Mouse (Mus musculus): ENCODE data around the gene Lnpep. TPM values are rescaled to one million over a fixed set of nuclear protein-coding genes. Genes with fewer than 3 reads are reported as not detected.

Gene Lnpep
- total and polyA plus RNA-seq, 2 experiments from 2014 or later, result 10.3 to 53.0 TPM

DNA sequence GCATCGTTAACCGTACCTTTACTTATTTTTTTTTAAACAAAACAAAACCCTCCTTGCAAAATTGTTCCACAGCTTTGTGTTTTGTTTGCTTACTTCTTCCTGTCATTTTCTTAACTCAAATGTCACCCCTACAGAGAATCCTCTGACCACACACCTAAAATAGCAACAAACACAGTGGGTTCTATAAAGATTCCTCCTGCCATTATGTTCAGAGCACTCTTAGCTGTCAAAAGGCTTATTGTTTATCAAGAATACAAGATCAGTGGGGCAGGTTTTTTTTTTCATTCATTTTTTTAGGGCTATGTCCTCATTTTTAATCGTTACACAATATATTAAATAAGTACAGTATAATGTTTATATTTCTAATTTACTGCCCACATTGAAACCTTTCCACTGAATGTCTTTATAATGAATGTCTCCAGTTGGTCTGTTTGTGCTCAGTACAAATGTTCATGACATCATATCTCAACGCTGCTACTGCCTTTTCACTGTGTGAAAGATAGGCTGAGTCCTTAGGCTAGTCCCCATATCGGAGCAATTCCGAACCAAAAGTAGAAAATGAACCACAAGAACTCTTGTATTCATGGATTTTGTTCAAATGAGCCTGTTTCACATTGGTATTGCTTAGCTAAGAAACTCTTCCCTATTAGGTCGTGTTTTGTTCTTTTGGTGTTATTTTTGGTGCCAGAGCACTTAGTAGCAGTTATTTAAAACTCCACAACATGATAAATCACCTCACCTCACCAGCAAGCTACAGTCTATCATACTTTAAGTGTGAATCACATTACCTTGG lies 1.2 kb upstream of the Lnpep start:
- H3K4me1 ChIP-seq (ENCODE audit: control insufficient read depth, insufficient read depth), result peaks cover 20% of the 10 kb centered on the region
- peak overlapping the region; percentile 83 for H3K4me3 ChIP-seq (ENCODE audit: low read depth, low read length)
- no peak for TF ChIP-seq EP300 (IDR thresholded peaks at IDR 0.05; ENCODE audit: low read depth)
- no peak for TF ChIP-seq CTCF (IDR thresholded peaks at IDR 0.05; ENCODE audit: low read depth)
- ATAC-seq (ENCODE audit: insufficient read depth, low read depth), result no peak
- H3K9ac ChIP-seq (replicated peaks; ENCODE audit: low read depth, low read length), result peak overlapping the region; percentile 95
- H3K9me3 ChIP-seq (replicated peaks; ENCODE audit: control insufficient read depth, low read length), result no peaks in the 10 kb centered on the region
- H3K36me3 ChIP-seq (replicated peaks; ENCODE audit: control insufficient read depth, insufficient read depth, low read length), result no peaks in the 10 kb centered on the region
- WGBS, result 17% methylated on average over 7 of the region's 7 CpGs
- H3K27ac ChIP-seq (ENCODE audit: low read depth), result peak overlapping the region; percentile 100
- H3K27me3 ChIP-seq (ENCODE audit: control insufficient read depth, insufficient read depth, low read length), result no peaks in the 10 kb centered on the region
- peak; percentile 54 for DNase-seq (ENCODE audit: low spot score)
- peak overlapping the region; percentile 83 for H3K4me2 ChIP-seq (ENCODE audit: low read depth, low read length)

DNA sequence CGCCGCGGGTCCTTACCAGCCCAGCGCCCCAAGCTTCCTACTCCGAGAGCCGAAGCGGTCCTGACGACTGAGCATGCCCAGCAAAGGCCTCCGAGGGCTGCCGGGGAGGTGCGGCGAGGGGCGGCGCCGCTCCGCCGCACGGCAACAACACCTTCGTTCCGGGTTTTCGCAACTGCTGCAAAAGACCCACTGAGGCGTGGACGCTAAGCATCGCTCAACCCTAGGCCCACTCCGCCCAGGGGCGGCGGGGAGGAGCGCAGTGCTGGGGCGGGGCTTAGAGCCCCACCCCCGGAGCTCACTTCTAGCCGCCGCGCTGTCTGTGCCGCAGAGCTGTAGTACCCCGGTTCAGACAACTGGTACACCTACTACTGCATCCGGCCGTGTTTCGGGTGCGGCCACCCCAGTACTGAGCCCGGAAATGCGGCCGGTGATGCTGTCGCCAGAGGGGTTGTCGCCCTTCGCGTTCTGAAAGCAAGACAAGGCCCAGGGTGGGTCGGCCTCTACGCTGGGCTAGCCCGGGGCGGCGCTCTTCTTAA lies 361 bp downstream of the Lnpep start:
- ATAC-seq (ENCODE audit: insufficient read depth, low read depth), result peak; percentile 94
- DNase-seq (ENCODE audit: low spot score), result peak; percentile 98
- TF ChIP-seq CTCF (IDR thresholded peaks at IDR 0.05; ENCODE audit: low read depth), result 0 out of 2 replicates have a peak, but pooled peaks have one; percentile 0
- no peak for TF ChIP-seq EP300 (IDR thresholded peaks at IDR 0.05; ENCODE audit: low read depth)
- Histone ChIP-seq H3K27me3 (ENCODE audit: control insufficient read depth, insufficient read depth, low read length) (no peaks in the 10 kb centered on the region), H3K9me3 (replicated peaks; ENCODE audit: control insufficient read depth, low read length) (no peaks in the 10 kb centered on the region), H3K36me3 (replicated peaks; ENCODE audit: control insufficient read depth, insufficient read depth, low read length) (no peaks in the 10 kb centered on the region), H3K4me3 (ENCODE audit: low read depth, low read length) (peak overlapping the region; percentile 83), H3K9ac (replicated peaks; ENCODE audit: low read depth, low read length) (peak overlapping the region; percentile 95), H3K27ac (ENCODE audit: low read depth) (peak overlapping the region; percentile 100), H3K4me1 (ENCODE audit: control insufficient read depth, insufficient read depth) (peaks cover 20% of the 10 kb centered on the region), H3K4me2 (ENCODE audit: low read depth, low read length) (peak overlapping the region; percentile 83)
- WGBS, result under 1% methylated on average over 51 of the region's 51 CpGs

DNA sequence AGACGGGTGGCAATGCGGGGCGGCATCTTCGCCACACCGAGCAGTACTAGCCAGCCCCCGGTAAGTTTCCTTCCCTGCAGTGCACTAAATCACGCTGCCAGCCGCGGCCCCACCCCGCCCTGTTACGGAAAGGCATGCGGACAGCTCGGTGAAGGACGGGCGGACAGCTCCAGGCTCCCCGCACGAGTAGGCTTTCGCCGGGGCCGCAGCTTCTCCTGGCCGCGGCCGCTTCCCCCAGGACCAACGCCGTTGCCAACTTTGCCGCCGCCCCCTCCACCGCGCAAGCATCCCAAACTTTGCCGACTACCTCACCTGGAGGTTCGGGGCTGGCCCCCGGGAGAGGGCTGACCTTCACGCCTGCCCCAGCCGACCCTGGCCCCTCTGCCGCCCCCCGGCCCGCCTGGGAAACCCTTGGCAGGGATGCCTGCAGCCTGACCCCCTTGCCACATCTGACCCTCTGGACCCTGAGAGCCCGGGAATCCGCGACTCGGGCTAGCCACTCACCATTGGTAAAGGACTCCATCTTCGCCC lies 895 bp downstream of the Lnpep start:
- Histone ChIP-seq H3K4me2 (ENCODE audit: low read depth, low read length) (peak overlapping the region; percentile 83), H3K4me1 (ENCODE audit: control insufficient read depth, insufficient read depth) (peaks cover 20% of the 10 kb centered on the region), H3K9me3 (replicated peaks; ENCODE audit: control insufficient read depth, low read length) (no peaks in the 10 kb centered on the region), H3K27ac (ENCODE audit: low read depth) (peak overlapping the region; percentile 100), H3K9ac (replicated peaks; ENCODE audit: low read depth, low read length) (peak overlapping the region; percentile 95), H3K27me3 (ENCODE audit: control insufficient read depth, insufficient read depth, low read length) (no peaks in the 10 kb centered on the region), H3K4me3 (ENCODE audit: low read depth, low read length) (peak overlapping the region; percentile 83), H3K36me3 (replicated peaks; ENCODE audit: control insufficient read depth, insufficient read depth, low read length) (no peaks in the 10 kb centered on the region)
- TF ChIP-seq CTCF (IDR thresholded peaks at IDR 0.05; ENCODE audit: low read depth) (no peak), EP300 (IDR thresholded peaks at IDR 0.05; ENCODE audit: low read depth) (no peak)
- peak; percentile 6 for ATAC-seq (ENCODE audit: insufficient read depth, low read depth)
- DNase-seq (ENCODE audit: low spot score), result peak; percentile 59
- WGBS, result under 1% methylated on average over 41 of the region's 42 CpGs

DNA sequence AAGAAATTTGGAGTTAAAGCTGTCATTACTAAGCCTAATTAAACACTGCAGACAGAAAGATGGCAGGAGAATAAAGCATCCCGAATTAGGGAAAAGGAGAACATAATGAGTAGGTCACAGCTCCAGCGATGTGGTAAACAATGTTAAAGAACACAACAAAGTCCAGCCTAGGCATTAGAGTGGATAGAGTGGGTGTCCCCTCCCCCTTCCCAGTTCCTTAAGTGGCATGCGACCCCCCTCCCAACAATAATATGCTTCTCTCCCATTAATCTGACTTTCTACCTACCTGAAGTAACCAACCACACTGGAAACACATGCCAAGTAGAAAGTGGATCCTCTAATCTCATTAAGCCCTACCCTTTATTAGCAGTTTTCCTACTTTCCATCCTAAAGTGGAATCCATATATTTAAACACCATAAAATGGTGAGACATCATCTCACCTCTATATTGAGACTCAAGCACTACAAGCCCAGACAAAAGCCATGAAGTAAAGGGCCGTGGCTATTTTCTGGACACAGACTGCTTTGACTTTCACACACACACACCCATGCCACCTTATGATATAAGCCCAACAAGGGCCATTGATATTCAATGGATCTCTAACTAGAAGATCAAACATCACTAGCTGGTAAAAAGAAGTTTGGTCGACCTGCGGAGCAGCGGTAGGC lies 1.5 kb downstream of the Lnpep start:
- DNase-seq (ENCODE audit: low spot score), result no peak
- no peak for ATAC-seq (ENCODE audit: insufficient read depth, low read depth)
- Histone ChIP-seq H3K27ac (ENCODE audit: low read depth) (peak overlapping the region; percentile 100), H3K9me3 (replicated peaks; ENCODE audit: control insufficient read depth, low read length) (no peaks in the 10 kb centered on the region), H3K36me3 (replicated peaks; ENCODE audit: control insufficient read depth, insufficient read depth, low read length) (no peaks in the 10 kb centered on the region), H3K9ac (replicated peaks; ENCODE audit: low read depth, low read length) (peak overlapping the region; percentile 95), H3K4me3 (ENCODE audit: low read depth, low read length) (peak overlapping the region; percentile 83), H3K4me1 (ENCODE audit: control insufficient read depth, insufficient read depth) (peaks cover 20% of the 10 kb centered on the region), H3K4me2 (ENCODE audit: low read depth, low read length) (peak overlapping the region; percentile 83), H3K27me3 (ENCODE audit: control insufficient read depth, insufficient read depth, low read length) (no peaks in the 10 kb centered on the region)
- TF ChIP-seq CTCF (IDR thresholded peaks at IDR 0.05; ENCODE audit: low read depth), result no peak
- no peak for TF ChIP-seq EP300 (IDR thresholded peaks at IDR 0.05; ENCODE audit: low read depth)
- WGBS, result 4% methylated on average over 7 of the region's 7 CpGs

DNA sequence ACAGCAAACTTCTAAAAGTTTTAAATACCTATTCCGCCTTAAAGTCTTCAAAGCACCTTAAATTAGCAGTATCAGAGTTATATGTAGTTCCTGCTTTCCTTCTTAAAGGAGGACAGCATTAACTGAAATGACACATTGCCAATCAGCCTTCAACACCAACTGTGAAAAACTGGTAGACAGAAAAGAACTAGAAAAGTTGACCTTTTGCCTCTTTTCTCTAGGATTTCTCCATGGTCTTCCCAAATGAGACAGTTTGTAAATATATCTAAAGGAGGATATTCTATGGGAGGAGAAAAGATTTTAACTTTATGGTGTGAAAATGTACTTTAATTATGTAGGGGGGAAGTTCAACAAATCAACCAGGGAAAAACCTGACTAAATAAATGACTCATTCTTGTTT lies 2.3 kb downstream of the Lnpep start:
- Histone ChIP-seq H3K4me1 (ENCODE audit: control insufficient read depth, insufficient read depth) (peaks cover 28% of the 10 kb centered on the region), H3K4me2 (ENCODE audit: low read depth, low read length) (peak overlapping the region; percentile 83), H3K27me3 (ENCODE audit: control insufficient read depth, insufficient read depth, low read length) (no peaks in the 10 kb centered on the region), H3K9ac (replicated peaks; ENCODE audit: low read depth, low read length) (no peak overlapping the region), H3K36me3 (replicated peaks; ENCODE audit: control insufficient read depth, insufficient read depth, low read length) (no peaks in the 10 kb centered on the region), H3K4me3 (ENCODE audit: low read depth, low read length) (peak overlapping the region; percentile 83), H3K9me3 (replicated peaks; ENCODE audit: control insufficient read depth, low read length) (no peaks in the 10 kb centered on the region), H3K27ac (ENCODE audit: low read depth) (peak overlapping the region; percentile 76)
- 92% methylated on average over 1 of the region's 1 CpGs for WGBS
- DNase-seq (ENCODE audit: low spot score) (no peak), ATAC-seq (ENCODE audit: insufficient read depth, low read depth) (no peak)
- TF ChIP-seq CTCF (IDR thresholded peaks at IDR 0.05; ENCODE audit: low read depth) (no peak), EP300 (IDR thresholded peaks at IDR 0.05; ENCODE audit: low read depth) (no peak)

Data from heart, postnatal 0 days (tissue).